23 mouse cellular contexts compared by ENCODE assay signal in the genomic region with DNA sequence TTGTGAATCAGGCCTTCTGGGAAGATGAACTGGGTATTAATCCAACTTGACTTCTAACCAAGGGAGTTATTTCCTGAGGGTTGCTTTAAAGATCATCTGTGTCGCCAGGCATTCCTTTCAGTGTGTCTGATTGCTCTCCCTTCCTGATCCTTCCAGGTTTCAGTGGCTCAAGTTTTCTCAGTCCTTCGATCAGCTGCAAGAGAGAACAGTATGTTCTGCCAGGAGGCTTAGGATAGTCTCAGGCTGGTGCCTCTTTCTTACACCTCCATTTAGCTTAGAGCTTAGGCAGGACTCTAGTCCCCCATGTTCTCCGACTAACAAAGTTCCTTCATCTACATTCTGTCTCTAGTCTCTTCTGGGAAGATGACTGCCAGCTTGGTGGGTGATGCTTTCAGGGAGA.
A peak's percentile ranks its signal among the peaks of the same experiment; 100 is the strongest.
DNase-seq lines count a peak whose midpoint lies in the region; ATAC-seq lines count a peak whose summit lies in the region.
"Had no signal": no experiment of that assay in that cellular context is flagged by ENCODE, and none has a peak within 500 bp of the region (broad histone marks: within the 10 kb centered on the region; RNA-seq: fewer than 3 reads in every experiment).

No protein-coding gene starts in this region.

- no peak overlapping the region for H3K4me3 ChIP-seq in embryonic facial prominence, embryonic 12.5 days
- no peak overlapping the region for H3K4me3 ChIP-seq in embryonic facial prominence, embryonic 10.5 days
- no peak overlapping the region for H3K4me3 ChIP-seq in heart, embryonic 10.5 days
- H3K4me3 ChIP-seq: embryonic facial prominence, embryonic 13.5 days; forebrain, embryonic 13.5 days; heart, embryonic 12.5 days; hindbrain, embryonic 15.5 days had no signal

- 76% methylated on average over 3 of the region's 3 CpGs for whole genome bisulfite sequencing in embryonic facial prominence, embryonic 12.5 days
- WGBS in embryonic facial prominence, embryonic 10.5 days = 89% methylated on average over 3 of the region's 3 CpGs
- 82% methylated on average over 3 of the region's 3 CpGs for WGBS in heart, embryonic 10.5 days

- no peak overlapping the region for H3K9ac ChIP-seq in embryonic facial prominence, embryonic 12.5 days
- H3K9ac ChIP-seq: embryonic facial prominence, embryonic 13.5 days; forebrain, embryonic 13.5 days; forebrain, postnatal 0 days; heart, embryonic 12.5 days; hindbrain, embryonic 15.5 days had no signal

- H3K4me1 ChIP-seq in embryonic facial prominence, embryonic 12.5 days = peaks cover 2% of the 10 kb centered on the region; the same call in 1 of the 2 replicates
- peaks cover 11% of the 10 kb centered on the region for H3K4me1 ChIP-seq in embryonic facial prominence, embryonic 10.5 days
- H3K4me1 ChIP-seq in heart, embryonic 10.5 days = peaks cover 6% of the 10 kb centered on the region
- H3K4me1 ChIP-seq: forebrain, embryonic 13.5 days; hindbrain, embryonic 15.5 days had no signal

- ATAC-seq in embryonic facial prominence, embryonic 12.5 days (ENCODE audit: insufficient number of reproducible peaks, insufficient read depth, low FRiP score, low TSS enrichment) = no peak
- ATAC-seq: CD4-positive, CD25-positive, alpha-beta regulatory T cell, adult 4 months; forebrain, embryonic 13.5 days; forebrain, postnatal 0 days; intestine, embryonic 16.5 days had no signal

- no peaks in the 10 kb centered on the region for H3K27me3 ChIP-seq in embryonic facial prominence, embryonic 12.5 days
- no peaks in the 10 kb centered on the region for H3K27me3 ChIP-seq in embryonic facial prominence, embryonic 10.5 days (replicated peaks; ENCODE audit: low read depth, poor library complexity, severe bottlenecking)
- H3K27me3 ChIP-seq in heart, embryonic 10.5 days (ENCODE audit: insufficient read depth, poor library complexity, severe bottlenecking) = no peaks in the 10 kb centered on the region
- H3K27me3 ChIP-seq: embryonic facial prominence, embryonic 13.5 days; forebrain, embryonic 13.5 days; heart, embryonic 12.5 days; hindbrain, embryonic 15.5 days had no signal

- no peak for DNase-seq in embryonic facial prominence, embryonic 10.5 days (ENCODE audit: low spot score)
- peak; percentile 89 for DNase-seq in heart, adult 11 months
- no peak for DNase-seq in heart, embryonic 10.5 days (ENCODE audit: low spot score)
- peak; percentile 19 for DNase-seq in retina, postnatal 1 day
- no peak for DNase-seq in retina, embryonic 14.5 days (ENCODE audit: low spot score)
- peak; percentile 93 for DNase-seq in skeletal muscle tissue, adult 2 months (ENCODE audit: low read depth, low spot score)
- no peak for DNase-seq in lung, adult 18-20 months
- DNase-seq: adrenal gland, postnatal 10 days; B cell, adult 2 months; cerebellum, adult 11 months; cerebellum, adult 8-10 months; cerebellum, postnatal 14 days; embryo, embryonic 11 days; forebrain, postnatal 0 days; heart, postnatal 10 days; kidney, adult 2 months had no signal

- H3K27ac ChIP-seq in embryonic facial prominence, embryonic 12.5 days = 0 out of 2 replicates have a peak overlapping the region, but pooled peaks have one; percentile 23
- H3K27ac ChIP-seq in embryonic facial prominence, embryonic 10.5 days (replicated peaks) = no peak overlapping the region
- no peak overlapping the region for H3K27ac ChIP-seq in heart, embryonic 10.5 days
- H3K27ac ChIP-seq: embryonic facial prominence, embryonic 13.5 days; forebrain, embryonic 13.5 days; hindbrain, embryonic 15.5 days had no signal

- H3K4me2 ChIP-seq in embryonic facial prominence, embryonic 12.5 days (replicated peaks) = no peak overlapping the region
- H3K4me2 ChIP-seq: embryonic facial prominence, embryonic 13.5 days; forebrain, embryonic 13.5 days; heart, embryonic 12.5 days; hindbrain, embryonic 15.5 days had no signal

- H3K36me3 ChIP-seq in embryonic facial prominence, embryonic 12.5 days = no peaks in the 10 kb centered on the region
- H3K36me3 ChIP-seq in embryonic facial prominence, embryonic 10.5 days (replicated peaks) = no peaks in the 10 kb centered on the region
- H3K36me3 ChIP-seq in heart, embryonic 10.5 days = no peaks in the 10 kb centered on the region
- H3K36me3 ChIP-seq: embryonic facial prominence, embryonic 13.5 days; heart, embryonic 12.5 days; hindbrain, embryonic 15.5 days had no signal

- H3K9me3 ChIP-seq in embryonic facial prominence, embryonic 12.5 days = no peaks in the 10 kb centered on the region
- no peaks in the 10 kb centered on the region; the same call in 1 of the 2 replicates for H3K9me3 ChIP-seq in embryonic facial prominence, embryonic 10.5 days
- no peaks in the 10 kb centered on the region for H3K9me3 ChIP-seq in heart, embryonic 10.5 days
- H3K9me3 ChIP-seq: embryonic facial prominence, embryonic 13.5 days; forebrain, embryonic 13.5 days; heart, embryonic 12.5 days; hindbrain, embryonic 15.5 days had no signal

Comparison
In these comparisons a context has a peak if more than half of its experiments do, and no peak if none do; other contexts are left out.
1. DNase-seq: peak in heart, adult 11 months (single experiment), retina, postnatal 1 day (single experiment) and skeletal muscle tissue, adult 2 months (single experiment); none in embryonic facial prominence, embryonic 10.5 days (single experiment), heart, embryonic 10.5 days (single experiment), retina, embryonic 14.5 days (single experiment) and lung, adult 18-20 months (0 of 2).